Mouse (Mus musculus) embryonic facial prominence, embryonic 15.5 days (tissue): ENCODE data around the gene Adamts17. TPM values are rescaled to one million over a fixed set of nuclear protein-coding genes. Genes with fewer than 3 reads are reported as not detected.

Experiments
- ATAC-seq: fragments of 200-750 bp; cut with Nextera tagmentation; 2 replicates; pipeline ENCODE4 v1.8.0; 2017; ENCODE audit warnings: low read depth, moderate TSS enrichment; ENCODE audit not compliant: insufficient number of reproducible peaks, low FRiP score, low TSS enrichment
- H3K27ac ChIP-seq: fragments of 300-500 bp; sonication (generic); replicated peaks from 2 replicates; pipeline ENCODE4 v1.5.1; 2015; ENCODE audit warnings: mild to moderate bottlenecking, inconsistent platforms
- H3K27me3 ChIP-seq: fragments of 300-500 bp; sonication (generic); 2 replicates; pipeline ENCODE4 v1.6.1; 2015; ENCODE audit warnings: inconsistent platforms
- H3K36me3 ChIP-seq: fragments of 300-500 bp; sonication (generic); 2 replicates; pipeline ENCODE4 v1.6.1; 2015; ENCODE audit warnings: mild to moderate bottlenecking, inconsistent platforms
- H3K4me1 ChIP-seq: fragments of 300-500 bp; sonication (generic); 2 replicates; pipeline ENCODE4 v1.6.1; 2015; ENCODE audit warnings: inconsistent platforms
- H3K4me2 ChIP-seq: fragments of 300-500 bp; sonication (generic); replicated peaks from 2 replicates; pipeline ENCODE4 v1.6.1; 2015; ENCODE audit warnings: mild to moderate bottlenecking, inconsistent platforms
- H3K4me3 ChIP-seq: fragments of 300-500 bp; sonication (generic); replicated peaks from 2 replicates; pipeline ENCODE4 v1.5.1; 2015; ENCODE audit warnings: mild to moderate bottlenecking, inconsistent platforms
- H3K9ac ChIP-seq: fragments of 300-500 bp; sonication (generic); 2 replicates; pipeline ENCODE4 v1.6.1; 2015; ENCODE audit warnings: inconsistent platforms
- H3K9me3 ChIP-seq: fragments of 300-500 bp; sonication (generic); replicated peaks from 2 replicates; pipeline ENCODE4 v1.6.1; 2016; ENCODE audit warnings: inconsistent platforms
- WGBS: fragments of 180-500 bp; shearing (Covaris S2); methylation state at CpG from one replicate; pipeline ENCODE4 v1.1.7; 2015; 5-methylcytosine and 5-hydroxymethylcytosine counted together
- polyA plus RNA-seq: library from polyadenylated mRNA; unstranded; fragments of >200 nt; fragmentation: Nextera tagmentation; extraction: Ambion mirVana; gene quantifications from 2 replicates; pipeline ENCODE4 v1.2.1, GENCODE M21; 2015

Gene Adamts17
- polyA plus RNA-seq, 1 experiment from 2014 or later, result 17.4 TPM

GRCm38 (mm10) chr7:67009841-67010240, 170.3 kb downstream of the Adamts17 start:
- Histone ChIP-seq H3K9ac (no peak overlapping the region), H3K4me2 (no peak overlapping the region), H3K9me3 (no peaks in the 10 kb centered on the region), H3K27me3 (no peaks in the 10 kb centered on the region), H3K36me3 (peaks cover 20% of the 10 kb centered on the region), H3K4me1 (no peaks in the 10 kb centered on the region), H3K4me3 (no peak overlapping the region), H3K27ac (no peak overlapping the region)
- WGBS, result 81% methylated on average over 5 of the region's 5 CpGs
- no peak for ATAC-seq

GRCm38 (mm10) chr7:67012011-67012751, 172.6 kb downstream of the Adamts17 start:
- Histone ChIP-seq H3K9ac (no peak overlapping the region), H3K27ac (no peak overlapping the region), H3K27me3 (no peaks in the 10 kb centered on the region), H3K4me3 (no peak overlapping the region), H3K4me2 (no peak overlapping the region), H3K36me3 (peaks cover 3% of the 10 kb centered on the region; the same call in 1 of the 2 replicates), H3K9me3 (no peaks in the 10 kb centered on the region), H3K4me1 (no peaks in the 10 kb centered on the region)
- no peak for ATAC-seq
- WGBS, result 87% methylated on average over 12 of the region's 12 CpGs

- H3K27ac ChIP-seq, result no peak overlapping the region
- no peak overlapping the region for H3K4me3 ChIP-seq
- no peak for ATAC-seq
- H3K4me1 ChIP-seq, result no peaks in the 10 kb centered on the region
- WGBS, result 89% methylated on average over 12 of the region's 12 CpGs
- H3K4me2 ChIP-seq, result no peak overlapping the region
- no peak overlapping the region for H3K9ac ChIP-seq
- H3K9me3 ChIP-seq, result no peaks in the 10 kb centered on the region
- no peaks in the 10 kb centered on the region for H3K36me3 ChIP-seq
- no peaks in the 10 kb centered on the region for H3K27me3 ChIP-seq
Measured at GRCm38 (mm10) chr7:67013211-67013895, 173.8 kb downstream of the Adamts17 start.

GRCm38 (mm10) chr7:67019937-67020336, 180.4 kb downstream of the Adamts17 start:
- Histone ChIP-seq H3K4me1 (no peaks in the 10 kb centered on the region; the same call in 1 of the 2 replicates), H3K27ac (no peak overlapping the region)

GRCm38 (mm10) chr7:67026114-67027070, 186.9 kb downstream of the Adamts17 start:
- peak; percentile 76 for ATAC-seq
- Histone ChIP-seq H3K4me3 (no peak overlapping the region), H3K27ac (peak overlapping the region; percentile 83), H3K36me3 (no peaks in the 10 kb centered on the region), H3K4me2 (peak overlapping the region; percentile 27), H3K9me3 (no peaks in the 10 kb centered on the region), H3K4me1 (peaks cover 21% of the 10 kb centered on the region), H3K9ac (no peak overlapping the region), H3K27me3 (no peaks in the 10 kb centered on the region)
- 41% methylated on average over 20 of the region's 20 CpGs for WGBS

More at GRCm38 (mm10) chr7:67019937-67020336, 180.4 kb downstream of the Adamts17 start:
- ATAC-seq, result no peak
- Histone ChIP-seq H3K27me3 (no peaks in the 10 kb centered on the region), H3K9ac (no peak overlapping the region), H3K4me2 (no peak overlapping the region), H3K9me3 (no peaks in the 10 kb centered on the region), H3K36me3 (no peaks in the 10 kb centered on the region), H3K4me3 (no peak overlapping the region)
- WGBS, result 53% methylated on average over 3 of the region's 3 CpGs

- H3K36me3 ChIP-seq, result 0 out of 2 replicates have a peak, but pooled peaks cover 3% of the 10 kb centered on the region
- ATAC-seq, result no peak
- H3K9me3 ChIP-seq, result no peaks in the 10 kb centered on the region
- 72% methylated on average over 8 of the region's 8 CpGs for WGBS
- no peak overlapping the region for H3K9ac ChIP-seq
- H3K4me2 ChIP-seq, result no peak overlapping the region
- no peaks in the 10 kb centered on the region for H3K27me3 ChIP-seq
- peaks cover 21% of the 10 kb centered on the region for H3K4me1 ChIP-seq
- no peak overlapping the region for H3K4me3 ChIP-seq
- H3K27ac ChIP-seq, result peak overlapping the region; percentile 83
Measured at GRCm38 (mm10) chr7:67027216-67027615, 187.7 kb downstream of the Adamts17 start.

- Histone ChIP-seq H3K9ac (no peak overlapping the region), H3K27me3 (no peaks in the 10 kb centered on the region), H3K36me3 (0 out of 2 replicates have a peak, but pooled peaks cover 4% of the 10 kb centered on the region), H3K9me3 (no peaks in the 10 kb centered on the region), H3K4me1 (peaks cover 21% of the 10 kb centered on the region), H3K27ac (peak overlapping the region; percentile 83; the same call in 1 of the 2 replicates), H3K4me3 (no peak overlapping the region), H3K4me2 (no peak overlapping the region)
- no peak; the same call in 1 of the 2 replicates for ATAC-seq
- WGBS, result 70% methylated on average over 5 of the region's 5 CpGs
Measured at GRCm38 (mm10) chr7:67027696-67028095, 188.2 kb downstream of the Adamts17 start.

- H3K27me3 ChIP-seq, result no peaks in the 10 kb centered on the region
- no peak overlapping the region for H3K4me3 ChIP-seq
- H3K9ac ChIP-seq, result no peak overlapping the region
- WGBS, result 68% methylated on average over 4 of the region's 4 CpGs
- peaks cover 21% of the 10 kb centered on the region for H3K4me1 ChIP-seq
- H3K27ac ChIP-seq, result no peak overlapping the region
- H3K4me2 ChIP-seq, result no peak overlapping the region
- H3K36me3 ChIP-seq, result 0 out of 2 replicates have a peak, but pooled peaks cover 4% of the 10 kb centered on the region
- ATAC-seq, result no peak
- H3K9me3 ChIP-seq, result no peaks in the 10 kb centered on the region
Measured at GRCm38 (mm10) chr7:67028902-67029301, 189.4 kb downstream of the Adamts17 start.

- Histone ChIP-seq H3K36me3 (0 out of 2 replicates have a peak, but pooled peaks cover 4% of the 10 kb centered on the region), H3K9me3 (no peaks in the 10 kb centered on the region), H3K4me1 (peaks cover 21% of the 10 kb centered on the region), H3K27ac (no peak overlapping the region), H3K9ac (no peak overlapping the region), H3K4me2 (no peak overlapping the region), H3K27me3 (no peaks in the 10 kb centered on the region), H3K4me3 (no peak overlapping the region)
- WGBS, result 95% methylated on average over 14 of the region's 14 CpGs
- no peak for ATAC-seq
Measured at GRCm38 (mm10) chr7:67029481-67029880, 189.9 kb downstream of the Adamts17 start.

GRCm38 (mm10) chr7:67031284-67031683, 191.7 kb downstream of the Adamts17 start:
- no peak overlapping the region for H3K4me3 ChIP-seq
- no peak for ATAC-seq
- H3K27me3 ChIP-seq, result no peaks in the 10 kb centered on the region
- H3K36me3 ChIP-seq, result 0 out of 2 replicates have a peak, but pooled peaks cover 4% of the 10 kb centered on the region
- no peaks in the 10 kb centered on the region for H3K9me3 ChIP-seq
- 85% methylated on average over 2 of the region's 2 CpGs for WGBS
- H3K27ac ChIP-seq, result no peak overlapping the region
- peaks cover 16% of the 10 kb centered on the region for H3K4me1 ChIP-seq
- H3K9ac ChIP-seq, result no peak overlapping the region
- H3K4me2 ChIP-seq, result no peak overlapping the region
